Mouse (Mus musculus) forebrain, embryonic 15.5 days (tissue): ENCODE measurements at regions not wholly inside any gene's neighbourhood (a gene's known extent, or its start where the extent isn't known, plus 50 kb on each side); places are given as distances from the start of the nearest gene placed in this dataset.

Experiments used
- ATAC-seq: fragments of 200-750 bp; cut with Nextera tagmentation; replicated peaks from 2 replicates; pipeline ENCODE4 v1.8.0; 2017; ENCODE audit warnings: mild to moderate bottlenecking, moderate TSS enrichment, moderate library complexity
- H3K27ac ChIP-seq: fragments of 300-500 bp; sonication (generic); replicated peaks from 2 replicates; pipeline ENCODE4 v1.5.1; 2015; ENCODE audit warnings: mild to moderate bottlenecking, inconsistent platforms
- H3K27me3 ChIP-seq: fragments of 300-500 bp; sonication (generic); 2 replicates; pipeline ENCODE4 v1.6.1; 2015; ENCODE audit warnings: inconsistent platforms
- H3K36me3 ChIP-seq: fragments of 300-500 bp; sonication (generic); 2 replicates; pipeline ENCODE4 v1.6.1; 2015; ENCODE audit warnings: mild to moderate bottlenecking, inconsistent platforms
- H3K4me1 ChIP-seq: fragments of 300-500 bp; sonication (generic); 2 replicates; pipeline ENCODE4 v1.6.1; 2015; ENCODE audit warnings: inconsistent platforms
- H3K4me2 ChIP-seq: fragments of 300-500 bp; sonication (generic); replicated peaks from 2 replicates; pipeline ENCODE4 v1.6.1; 2015; ENCODE audit warnings: mild to moderate bottlenecking, inconsistent platforms
- H3K4me3 ChIP-seq: fragments of 300-500 bp; sonication (generic); 2 replicates; pipeline ENCODE4 v1.5.1; 2015; ENCODE audit warnings: mild to moderate bottlenecking, inconsistent platforms
- H3K9ac ChIP-seq: fragments of 300-500 bp; sonication (generic); replicated peaks from 2 replicates; pipeline ENCODE4 v1.6.1; 2015; ENCODE audit warnings: mild to moderate bottlenecking, inconsistent platforms
- H3K9me3 ChIP-seq: fragments of 300-500 bp; sonication (generic); 2 replicates; pipeline ENCODE4 v1.6.1; 2016; ENCODE audit warnings: inconsistent platforms
- WGBS: fragments of 180-500 bp; shearing (Covaris S2); methylation state at CpG from one replicate; pipeline ENCODE4 v1.1.7; 2015; ENCODE audit warnings: mixed read lengths; 5-methylcytosine and 5-hydroxymethylcytosine counted together

DNA sequence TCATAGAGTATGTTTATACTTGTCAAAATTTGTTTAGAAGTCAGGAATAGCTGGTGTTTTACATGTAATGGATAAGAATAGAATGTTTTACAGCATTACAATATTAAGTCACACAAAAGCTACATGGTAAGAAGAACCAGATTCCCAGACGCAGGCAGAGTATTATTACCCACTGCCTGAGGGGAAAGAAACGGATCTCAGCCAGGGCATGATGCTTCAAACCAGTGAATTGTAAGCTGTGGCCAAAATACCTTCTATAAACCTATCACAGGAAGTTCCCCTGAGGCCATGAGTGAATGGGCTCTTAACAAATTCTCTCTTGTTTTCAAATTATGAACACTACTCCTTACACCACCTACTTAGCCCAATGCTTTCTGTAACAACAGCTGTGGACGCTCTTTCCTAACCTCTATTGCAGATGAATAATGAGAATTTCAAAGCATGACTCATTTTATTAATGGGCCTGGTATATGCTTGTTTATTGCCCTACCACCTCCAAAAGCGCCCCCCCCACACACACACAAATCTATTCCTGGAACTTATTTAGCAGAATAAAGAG lies 932.0 kb downstream of the Jrkl start:
- Histone ChIP-seq H3K27ac (no peak overlapping the region), H3K9me3 (no peaks in the 10 kb centered on the region), H3K4me3 (no peak overlapping the region), H3K4me2 (no peak overlapping the region), H3K9ac (no peak overlapping the region), H3K27me3 (no peaks in the 10 kb centered on the region), H3K4me1 (no peaks in the 10 kb centered on the region), H3K36me3 (no peaks in the 10 kb centered on the region)
- no peak for ATAC-seq
- WGBS: 75% methylated on average over 4 of the region's 4 CpGs

- WGBS: 93% methylated on average over 1 of the region's 1 CpGs
- ATAC-seq: no peak
- no peak overlapping the region for H3K4me3 ChIP-seq
These were observed 932.6 kb downstream of the Jrkl start for GRCm38 (mm10) chr9:12313027-12313426.

More at GRCm38 (mm10) chr9:12313027-12313426, 932.6 kb downstream of the Jrkl start:
- H3K36me3 ChIP-seq: no peaks in the 10 kb centered on the region
- no peaks in the 10 kb centered on the region for H3K4me1 ChIP-seq
- H3K27ac ChIP-seq: no peak overlapping the region
- no peaks in the 10 kb centered on the region for H3K9me3 ChIP-seq
- H3K9ac ChIP-seq: no peak overlapping the region
- no peak overlapping the region for H3K4me2 ChIP-seq
- H3K27me3 ChIP-seq: no peaks in the 10 kb centered on the region
